Mouse (Mus musculus) embryonic fibroblast, embryonic 13.5 days (primary cell): ENCODE measurements around the gene Frmd4b. TPM values are rescaled to one million over a fixed set of nuclear protein-coding genes. Genes with fewer than 3 reads are reported as not detected.

Experiments
- H3K27ac ChIP-seq: 2 replicates; pipeline ENCODE4 v1.5.1; 2012; ENCODE audit warnings: low read length, control low read depth, inconsistent platforms; ENCODE audit not compliant: insufficient read depth
- H3K4me1 ChIP-seq: 2 replicates; pipeline ENCODE4 v1.6.1; 2011; ENCODE audit warnings: low read length; ENCODE audit not compliant: control insufficient read depth, insufficient read depth
- H3K4me3 ChIP-seq: 2 replicates; pipeline ENCODE4 v1.5.1; 2011; ENCODE audit warnings: mild to moderate bottlenecking, control low read depth, low read length; ENCODE audit not compliant: insufficient read depth
- CTCF ChIP-seq: IDR thresholded peaks from 2 replicates; pipeline ENCODE4 v1.5.1; 2011; ENCODE audit warnings: mild to moderate bottlenecking, control low read depth, low read length, moderate library complexity, borderline replicate concordance; ENCODE audit not compliant: insufficient read depth
- POLR2A ChIP-seq: IDR thresholded peaks from 2 replicates; pipeline ENCODE4 v1.6.1; 2011; ENCODE audit warnings: low read depth, mild to moderate bottlenecking, control low read depth, low read length, moderate library complexity
- polyA plus RNA-seq: library from polyadenylated mRNA; stranded (reverse); fragments of >200 nt; gene quantifications from 2 replicates; pipeline ENCODE4 v1.2.4, GENCODE M21; 2011; ENCODE audit warnings: low read depth; ENCODE audit not compliant: missing spikeins, insufficient read length

Frmd4b gene
- polyA plus RNA-seq, 1 experiment, result 0.88 TPM

DNA sequence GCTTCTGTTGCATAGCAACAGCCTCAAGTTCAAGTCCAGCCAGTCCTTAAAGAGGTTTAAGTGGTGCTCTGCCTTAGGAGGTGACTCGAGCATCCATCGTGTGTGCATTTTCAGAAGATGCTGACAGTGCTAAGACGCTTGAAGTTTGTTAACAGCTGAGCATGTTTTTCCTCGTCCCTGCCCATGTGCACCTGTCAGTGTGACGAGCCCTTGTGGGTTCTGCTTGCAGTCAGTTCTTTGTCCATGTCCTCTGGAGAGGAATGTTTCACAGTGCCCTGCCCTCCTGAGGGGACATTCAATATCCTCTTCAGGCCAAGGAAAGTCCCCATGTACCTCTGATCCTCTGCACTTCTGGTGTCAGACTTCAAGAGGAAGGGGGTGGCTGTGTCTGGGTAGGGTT is 377.2 kb downstream of the Frmd4b start:
- no peak overlapping the region for H3K27ac ChIP-seq
- TF ChIP-seq POLR2A (no peak), CTCF (no peak)
- no peaks in the 10 kb centered on the region for H3K4me1 ChIP-seq
- no peak overlapping the region for H3K4me3 ChIP-seq

GRCm38 (mm10) chr6:97239360-97239759 is 378.0 kb downstream of the Frmd4b start:
- Histone ChIP-seq H3K27ac (no peak overlapping the region), H3K4me1 (no peaks in the 10 kb centered on the region), H3K4me3 (no peak overlapping the region)
- TF ChIP-seq CTCF (no peak), POLR2A (no peak)

Other genes with a start within 250 kb of the Frmd4b start
- 6.2 and 6.3 TPM in 2 replicates for gene Mitf, start 189.5 kb upstream of the Frmd4b start, polyA plus RNA-seq